Mouse (Mus musculus) ES-E14 (cell line): ENCODE results near the gene Hoxd9.

Experiments
- CHD2 ChIP-seq: IDR thresholded peaks from 2 replicates; pipeline ENCODE4 v1.6.1; 2014; ENCODE audit warnings: mild to moderate bottlenecking, low read depth, low read length, inconsistent platforms
- MAFK ChIP-seq: IDR thresholded peaks from 2 replicates; pipeline ENCODE4 v1.6.1; 2014; ENCODE audit warnings: mild to moderate bottlenecking, low read depth, low read length, inconsistent platforms; ENCODE audit not compliant: insufficient read depth

GRCm38 (mm10) chr2:74658667-74659371 is 38.7 kb upstream of the Hoxd9 start:
- TF ChIP-seq CHD2 (no peak), MAFK (no peak)
